Mouse (Mus musculus) embryonic fibroblast, embryonic 13.5 days (primary cell): ENCODE measurements around the gene Syp.

ENCODE experiments used
- CTCF ChIP-seq: IDR thresholded peaks from 2 replicates; pipeline ENCODE4 v1.5.1; 2011; ENCODE audit warnings: mild to moderate bottlenecking, control low read depth, low read length, moderate library complexity, borderline replicate concordance; ENCODE audit not compliant: insufficient read depth
- POLR2A ChIP-seq: IDR thresholded peaks from 2 replicates; pipeline ENCODE4 v1.6.1; 2011; ENCODE audit warnings: low read depth, mild to moderate bottlenecking, control low read depth, low read length, moderate library complexity

- TF ChIP-seq CTCF: no peak
- TF ChIP-seq POLR2A: no peak
These were observed 27.6 kb downstream of the Syp start for GRCm38 (mm10) chrX:7665739-7666502.
